Mouse (Mus musculus): ENCODE measurements at regions not wholly inside any gene's neighbourhood (a gene's known extent, or its start where the extent isn't known, plus 50 kb on each side); places are given as distances from the start of the nearest gene placed in this dataset.

- Histone ChIP-seq H3K36me3 (ENCODE audit: control insufficient read depth, insufficient read depth) (no peaks in the 10 kb centered on the region), H3K79me2 (ENCODE audit: control insufficient read depth, insufficient read depth) (no peaks in the 10 kb centered on the region), H3K4me2 (ENCODE audit: low read depth) (no peak overlapping the region), H3K4me3 (no peak overlapping the region), H3ac (ENCODE audit: control insufficient read depth, insufficient read length) (no peak overlapping the region), H3K27me3 (ENCODE audit: control insufficient read depth, insufficient read depth, insufficient read length) (no peaks in the 10 kb centered on the region)
- TF ChIP-seq TCF12 (IDR thresholded peaks at IDR 0.05; ENCODE audit: insufficient read depth, poor library complexity, severe bottlenecking) (no peak), MYOG (IDR thresholded peaks at IDR 0.05; ENCODE audit: control insufficient read depth in 1 of 3, insufficient read depth in 1 of 3, insufficient read length in 2 of 3, low read depth in 2 of 3) (no peak), CEBPB (IDR thresholded peaks at IDR 0.05; ENCODE audit: insufficient read depth, poor library complexity, severe bottlenecking) (no peak)
Measured at GRCm38 (mm10) chr1:42258594-42258910, 437.0 kb upstream of the Pou3f3 start.

GRCm38 (mm10) chr1:42259216-42259977 is 436.2 kb upstream of the Pou3f3 start:
- Histone ChIP-seq H3K4me3 (no peak overlapping the region), H3K27me3 (ENCODE audit: control insufficient read depth, insufficient read depth, insufficient read length) (no peaks in the 10 kb centered on the region), H3ac (ENCODE audit: control insufficient read depth, insufficient read length) (no peak overlapping the region), H3K36me3 (ENCODE audit: control insufficient read depth, insufficient read depth) (no peaks in the 10 kb centered on the region), H3K4me2 (ENCODE audit: low read depth) (no peak overlapping the region), H3K79me2 (ENCODE audit: control insufficient read depth, insufficient read depth) (no peaks in the 10 kb centered on the region)
- TF ChIP-seq REST (IDR thresholded peaks at IDR 0.05; ENCODE audit: insufficient read depth, insufficient read length) (no peak), MYOG (IDR thresholded peaks at IDR 0.05; ENCODE audit: control insufficient read depth in 1 of 3, insufficient read depth in 1 of 3, insufficient read length in 2 of 3, low read depth in 2 of 3) (no peak), POLR2A (IDR thresholded peaks at IDR 0.05; ENCODE audit: insufficient read length, low read depth) (no peak), USF1 (IDR thresholded peaks at IDR 0.05; ENCODE audit: low read depth) (no peak)

GRCm38 (mm10) chr1:42260033-42260925 is 435.3 kb upstream of the Pou3f3 start:
- H3K27me3 ChIP-seq (ENCODE audit: control insufficient read depth, insufficient read depth, insufficient read length), result no peaks in the 10 kb centered on the region
- H3K4me2 ChIP-seq (ENCODE audit: low read depth), result no peak overlapping the region
- no peak overlapping the region for H3ac ChIP-seq (ENCODE audit: control insufficient read depth, insufficient read length)
- no peak overlapping the region for H3K4me3 ChIP-seq
- TF ChIP-seq MAX (IDR thresholded peaks at IDR 0.05; ENCODE audit: low read depth) (no peak), TCF3 (IDR thresholded peaks at IDR 0.05; ENCODE audit: insufficient read length, low read depth) (no peak), POLR2A (IDR thresholded peaks at IDR 0.05; ENCODE audit: insufficient read length, low read depth) (no peak), SRF (IDR thresholded peaks at IDR 0.05; ENCODE audit: control insufficient read depth, insufficient read length, low read depth) (no peak), POLR2AphosphoS2 (IDR thresholded peaks at IDR 0.05; ENCODE audit: insufficient read length, low read depth) (no peak), USF1 (IDR thresholded peaks at IDR 0.05; ENCODE audit: low read depth) (no peak), CEBPB (IDR thresholded peaks at IDR 0.05; ENCODE audit: insufficient read depth, poor library complexity, severe bottlenecking) (no peak), MYOG (IDR thresholded peaks at IDR 0.05; ENCODE audit: control insufficient read depth in 1 of 3, insufficient read depth in 1 of 3, insufficient read length in 2 of 3, low read depth in 2 of 3) (no peak), TCF12 (IDR thresholded peaks at IDR 0.05; ENCODE audit: insufficient read depth, poor library complexity, severe bottlenecking) (no peak), MYOD1 (IDR thresholded peaks at IDR 0.05; ENCODE audit: control insufficient read depth in 1 of 3, insufficient read length in 2 of 3, low read depth in 2 of 3) (no peak), E2F4 (IDR thresholded peaks at IDR 0.05; ENCODE audit: insufficient read depth) (no peak), REST (IDR thresholded peaks at IDR 0.05; ENCODE audit: insufficient read depth, insufficient read length) (no peak)
- H3K79me2 ChIP-seq (ENCODE audit: control insufficient read depth, insufficient read depth), result no peaks in the 10 kb centered on the region
- H3K36me3 ChIP-seq (ENCODE audit: control insufficient read depth, insufficient read depth), result no peaks in the 10 kb centered on the region

GRCm38 (mm10) chr1:42261031-42261430 is 434.5 kb upstream of the Pou3f3 start:
- H3K27me3 ChIP-seq (ENCODE audit: control insufficient read depth, insufficient read depth, insufficient read length), result no peaks in the 10 kb centered on the region
- no peak overlapping the region for H3K4me2 ChIP-seq (ENCODE audit: low read depth)
- H3ac ChIP-seq (ENCODE audit: control insufficient read depth, insufficient read length), result no peak overlapping the region
- no peak for TF ChIP-seq POLR2AphosphoS2 (IDR thresholded peaks at IDR 0.05; ENCODE audit: insufficient read length, low read depth)
- H3K36me3 ChIP-seq (ENCODE audit: control insufficient read depth, insufficient read depth), result no peaks in the 10 kb centered on the region
- no peak overlapping the region for H3K4me3 ChIP-seq
- H3K79me2 ChIP-seq (ENCODE audit: control insufficient read depth, insufficient read depth), result no peaks in the 10 kb centered on the region

GRCm38 (mm10) chr1:42261800-42262199 is 433.8 kb upstream of the Pou3f3 start:
- Histone ChIP-seq H3K27me3 (ENCODE audit: control insufficient read depth, insufficient read depth, insufficient read length) (no peaks in the 10 kb centered on the region), H3K36me3 (ENCODE audit: control insufficient read depth, insufficient read depth) (no peaks in the 10 kb centered on the region), H3K4me3 (no peak overlapping the region), H3ac (ENCODE audit: control insufficient read depth, insufficient read length) (no peak overlapping the region), H3K4me2 (ENCODE audit: low read depth) (no peak overlapping the region), H3K79me2 (ENCODE audit: control insufficient read depth, insufficient read depth) (no peaks in the 10 kb centered on the region)
- TF ChIP-seq POLR2A (IDR thresholded peaks at IDR 0.05; ENCODE audit: insufficient read length, low read depth) (no peak), TCF12 (IDR thresholded peaks at IDR 0.05; ENCODE audit: insufficient read depth, poor library complexity, severe bottlenecking) (no peak), MYOD1 (IDR thresholded peaks at IDR 0.05; ENCODE audit: control insufficient read depth in 1 of 3, insufficient read length in 2 of 3, low read depth in 2 of 3) (no peak), TCF3 (IDR thresholded peaks at IDR 0.05; ENCODE audit: insufficient read length, low read depth) (no peak)
